In the genomic region with DNA sequence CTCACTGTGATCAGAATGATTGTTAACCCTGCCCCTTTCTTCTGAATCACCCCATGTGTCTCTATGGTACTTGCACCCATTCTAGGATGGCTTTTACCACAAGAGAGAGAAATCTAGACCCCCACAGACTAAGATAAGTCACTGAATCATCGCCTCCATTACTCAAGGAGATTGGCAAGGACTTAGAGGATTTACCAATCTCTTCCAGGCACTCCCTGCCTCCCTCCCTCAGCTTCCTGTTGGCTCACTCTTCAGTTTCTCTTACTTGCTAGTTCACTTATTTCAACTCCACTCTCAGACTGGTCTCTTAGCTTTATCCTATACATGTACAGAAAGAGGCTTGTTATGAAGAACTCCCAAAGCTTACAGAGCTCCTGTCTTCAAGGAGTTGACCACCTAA, we compare ENCODE assay signal across 11 mouse cellular contexts.
"Had no signal": no experiment of that assay in that cellular context is flagged by ENCODE, and none has a peak within 500 bp of the region (broad histone marks: within the 10 kb centered on the region; RNA-seq: fewer than 3 reads in every experiment).

No protein-coding gene starts in this region.

- ATAC-seq: liver, embryonic 12.5 days had no signal

- H3K27me3 ChIP-seq: limb, embryonic 15.5 days; liver, embryonic 12.5 days; lung, embryonic 15.5 days; neural tube, embryonic 12.5 days had no signal

- H3K4me2 ChIP-seq: limb, embryonic 15.5 days; liver, embryonic 12.5 days; lung, embryonic 15.5 days; neural tube, embryonic 12.5 days had no signal

- H3K36me3 ChIP-seq: limb, embryonic 15.5 days; liver, embryonic 12.5 days; lung, embryonic 15.5 days; midbrain, embryonic 10.5 days; neural tube, embryonic 12.5 days had no signal

- H3K27ac ChIP-seq: limb, embryonic 15.5 days; liver, embryonic 12.5 days; lung, embryonic 15.5 days; midbrain, embryonic 10.5 days; neural tube, embryonic 12.5 days had no signal

- H3K4me3 ChIP-seq: limb, embryonic 15.5 days; liver, embryonic 12.5 days; lung, embryonic 15.5 days; midbrain, embryonic 10.5 days; neural tube, embryonic 12.5 days had no signal

- DNase-seq: kidney, adult 11 months; kidney, postnatal 14 days; layer of hippocampus, adult 9-11 months; layer of hippocampus, postnatal 36 days; midbrain, embryonic 14.5 days; thymus, postnatal 36 days had no signal

- H3K9me3 ChIP-seq: limb, embryonic 15.5 days; liver, embryonic 12.5 days; lung, embryonic 15.5 days; midbrain, embryonic 10.5 days; neural tube, embryonic 12.5 days had no signal

- H3K9ac ChIP-seq: limb, embryonic 15.5 days; liver, embryonic 12.5 days; lung, embryonic 15.5 days; neural tube, embryonic 12.5 days had no signal
